Mouse (Mus musculus): ENCODE measurements around the gene Lmbrd1.
"Not testable (repeated sequence)": the region's sequence is repeated elsewhere in the genome, so short reads cannot be mapped to it uniquely, and the experiment has no call there.

- TF ChIP-seq CHD2 (IDR thresholded peaks at IDR 0.05; ENCODE audit: low read depth, low read length); MAFK (IDR thresholded peaks at IDR 0.05; ENCODE audit: insufficient read depth, low read depth, low read length); HCFC1 (IDR thresholded peaks at IDR 0.05; ENCODE audit: borderline replicate concordance, insufficient read depth, low read length): not testable (repeated sequence)
Observed at GRCm38 (mm10) chr1:24660662-24661061, 17.8 kb upstream of the Lmbrd1 start.

All from ES-E14 (cell line).